Mouse (Mus musculus) gastrocnemius, postnatal 25 days (tissue): Measurements from ENCODE around the gene Satb1. TPM values are rescaled to one million over a fixed set of nuclear protein-coding genes. Genes with fewer than 3 reads are reported as not detected.

Experiments used
- DNase-seq: peaks from one replicate; pipeline ENCODE4 v3.0.0; 2022
- total RNA-seq, 2 experiments: library from RNA; stranded (reverse); gene quantifications; 1 replicate in 1 of 2; 2 replicates in 1 of 2; pipeline ENCODE4 v1.2.3; 2021

Gene Satb1
- total RNA-seq, 2 experiments from 2014 or later, result 64.0 to 78.8 TPM

GRCm38 (mm10) chr17:51826461-51826860, 6.6 kb downstream of the Satb1 start:
- DNase-seq, result no peak

- no peak for DNase-seq
Observed at GRCm38 (mm10) chr17:51814301-51814700, 18.8 kb downstream of the Satb1 start.

- DNase-seq, result no peak
Observed at GRCm38 (mm10) chr17:51813784-51814120, 19.3 kb downstream of the Satb1 start.

GRCm38 (mm10) chr17:51812942-51813783, 19.9 kb downstream of the Satb1 start:
- DNase-seq, result peak; percentile 68

GRCm38 (mm10) chr17:51812261-51812941, 20.7 kb downstream of the Satb1 start:
- peak; percentile 17 for DNase-seq

GRCm38 (mm10) chr17:51811911-51812260, 21.2 kb downstream of the Satb1 start:
- no peak for DNase-seq

- no peak for DNase-seq
Observed at GRCm38 (mm10) chr17:51811086-51811868, 21.8 kb downstream of the Satb1 start.

- peak; percentile 48 for DNase-seq
Observed at GRCm38 (mm10) chr17:51807429-51807828, 25.7 kb downstream of the Satb1 start.

- no peak for DNase-seq
Observed at GRCm38 (mm10) chr17:51806124-51806960, 26.7 kb downstream of the Satb1 start.

GRCm38 (mm10) chr17:51800208-51800607, 32.9 kb downstream of the Satb1 start:
- no peak for DNase-seq

GRCm38 (mm10) chr17:51796459-51796858, 36.6 kb downstream of the Satb1 start:
- DNase-seq, result no peak

GRCm38 (mm10) chr17:51791226-51791625, 41.9 kb downstream of the Satb1 start:
- DNase-seq, result no peak

GRCm38 (mm10) chr17:51790387-51791060, 42.6 kb downstream of the Satb1 start:
- no peak for DNase-seq

- DNase-seq, result no peak
Observed at GRCm38 (mm10) chr17:51789777-51790176, 43.3 kb downstream of the Satb1 start.

- no peak for DNase-seq
Observed at GRCm38 (mm10) chr17:51789098-51789497, 44.0 kb downstream of the Satb1 start.

- no peak for DNase-seq
Observed at GRCm38 (mm10) chr17:51787955-51788354, 45.1 kb downstream of the Satb1 start.

GRCm38 (mm10) chr17:51786050-51786449, 47.0 kb downstream of the Satb1 start:
- DNase-seq, result no peak

- DNase-seq, result no peak
Observed at GRCm38 (mm10) chr17:51784935-51785334, 48.2 kb downstream of the Satb1 start.

- no peak for DNase-seq
Observed at GRCm38 (mm10) chr17:51783591-51784279, 49.4 kb downstream of the Satb1 start.

GRCm38 (mm10) chr17:51780036-51780435, 53.1 kb downstream of the Satb1 start:
- no peak for DNase-seq

- DNase-seq, result no peak
Observed at GRCm38 (mm10) chr17:51778961-51779360, 54.1 kb downstream of the Satb1 start.
